Mouse (Mus musculus): Measurements from ENCODE around the gene Rbms3. TPM values are rescaled to one million over a fixed set of nuclear protein-coding genes. Genes with fewer than 3 reads are reported as not detected.

The Rbms3 gene
- polyA plus RNA-seq, 1 experiment from 2014 or later = 87.2 TPM

DNA sequence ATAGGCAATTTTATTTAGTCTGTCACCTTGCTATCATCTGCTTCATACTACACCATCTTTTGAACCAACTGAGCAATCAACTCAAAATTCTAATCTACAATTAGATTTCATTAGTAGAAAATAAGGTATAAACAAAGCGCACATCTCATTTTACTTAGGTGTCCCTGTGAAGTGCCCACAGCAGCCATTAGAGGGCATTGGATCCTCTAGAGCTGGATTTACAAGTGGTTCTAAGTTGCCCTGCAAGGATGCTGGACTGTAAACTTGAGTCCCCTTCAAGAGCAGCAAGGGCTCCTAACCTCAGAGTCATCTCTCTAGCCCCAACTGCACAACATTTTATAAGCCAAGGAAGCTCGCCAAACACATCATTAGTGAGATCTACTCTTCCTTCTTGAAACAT, 891.9 kb downstream of the Rbms3 start:
- WGBS = 84% methylated on average over 2 of the region's 2 CpGs
- no peak overlapping the region for H3K9ac ChIP-seq
- no peak overlapping the region for H3K4me2 ChIP-seq (replicated peaks)
- H3K4me3 ChIP-seq = no peak overlapping the region
- H3K4me1 ChIP-seq = no peaks in the 10 kb centered on the region
- no peaks in the 10 kb centered on the region for H3K9me3 ChIP-seq
- H3K27ac ChIP-seq = no peak overlapping the region
- no peak for ATAC-seq (ENCODE audit: low FRiP score, low read depth)
- no peaks in the 10 kb centered on the region for H3K27me3 ChIP-seq (replicated peaks)
- no peaks in the 10 kb centered on the region for H3K36me3 ChIP-seq

DNA sequence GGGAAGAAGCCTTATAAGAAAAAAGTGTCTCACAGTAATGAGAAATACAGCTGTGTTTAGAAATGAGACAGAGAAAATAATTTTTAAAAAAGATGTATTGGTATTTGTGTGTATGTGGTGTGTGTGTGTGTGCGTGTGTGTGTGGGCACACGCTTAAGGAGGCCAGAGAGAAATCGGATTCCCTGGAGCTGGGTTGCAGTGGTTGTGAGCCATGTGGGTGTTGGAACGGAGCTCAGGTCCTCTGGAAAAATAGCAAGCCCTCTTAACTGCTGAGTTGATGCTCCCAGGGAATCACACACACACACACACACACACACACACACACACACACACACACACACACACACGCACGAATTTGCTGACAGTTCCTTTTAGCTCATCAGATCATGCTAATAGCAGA, 900.5 kb downstream of the Rbms3 start:
- Histone ChIP-seq H3K4me1 (no peaks in the 10 kb centered on the region), H3K36me3 (no peaks in the 10 kb centered on the region), H3K9me3 (no peaks in the 10 kb centered on the region), H3K27ac (no peak overlapping the region), H3K4me3 (no peak overlapping the region), H3K27me3 (replicated peaks) (no peaks in the 10 kb centered on the region), H3K4me2 (replicated peaks) (no peak overlapping the region), H3K9ac (no peak overlapping the region)
- no peak for ATAC-seq (ENCODE audit: low FRiP score, low read depth)
- WGBS = 80% methylated on average over 6 of the region's 6 CpGs

- WGBS = 82% methylated on average over 7 of the region's 7 CpGs
- no peak for ATAC-seq (ENCODE audit: low FRiP score, low read depth)
- H3K4me3 ChIP-seq = no peak overlapping the region
- H3K27me3 ChIP-seq (replicated peaks) = no peaks in the 10 kb centered on the region
- H3K36me3 ChIP-seq = no peaks in the 10 kb centered on the region
- H3K9me3 ChIP-seq = no peaks in the 10 kb centered on the region
- H3K4me1 ChIP-seq = no peaks in the 10 kb centered on the region
- no peak overlapping the region for H3K9ac ChIP-seq
- H3K4me2 ChIP-seq (replicated peaks) = no peak overlapping the region
- no peak overlapping the region for H3K27ac ChIP-seq
Measured at GRCm38 (mm10) chr9:116728655-116729054, 901.1 kb downstream of the Rbms3 start.

DNA sequence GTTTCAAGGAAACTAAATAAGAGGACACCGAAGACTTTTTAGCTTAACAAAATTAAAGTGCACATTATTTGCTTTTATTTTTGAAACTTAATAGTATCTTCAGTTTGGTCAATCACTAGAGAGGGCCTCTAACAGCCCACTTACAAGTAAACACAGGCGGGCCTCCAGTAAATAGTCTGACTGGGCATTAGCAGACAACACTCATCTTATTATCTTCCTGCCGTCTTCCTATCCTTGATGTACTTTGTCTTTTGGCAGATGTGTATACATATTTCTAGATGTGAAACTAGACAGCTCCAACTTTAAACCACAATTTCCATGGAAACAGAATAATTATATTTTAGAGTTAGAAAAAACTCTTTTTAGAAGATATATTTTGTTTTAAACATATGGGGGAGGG, 901.6 kb downstream of the Rbms3 start:
- 89% methylated on average over 3 of the region's 3 CpGs for WGBS
- no peak for ATAC-seq (ENCODE audit: low FRiP score, low read depth)
- no peak overlapping the region for H3K27ac ChIP-seq
- no peaks in the 10 kb centered on the region for H3K36me3 ChIP-seq
- H3K4me3 ChIP-seq = no peak overlapping the region
- H3K27me3 ChIP-seq (replicated peaks) = no peaks in the 10 kb centered on the region
- no peak overlapping the region for H3K4me2 ChIP-seq (replicated peaks)
- H3K4me1 ChIP-seq = no peaks in the 10 kb centered on the region
- H3K9ac ChIP-seq = no peak overlapping the region
- H3K9me3 ChIP-seq = no peaks in the 10 kb centered on the region

GRCm38 (mm10) chr9:116724581-116724980, 905.1 kb downstream of the Rbms3 start:
- WGBS = 81% methylated on average over 5 of the region's 5 CpGs
- Histone ChIP-seq H3K27ac (no peak overlapping the region), H3K9me3 (no peaks in the 10 kb centered on the region)

DNA sequence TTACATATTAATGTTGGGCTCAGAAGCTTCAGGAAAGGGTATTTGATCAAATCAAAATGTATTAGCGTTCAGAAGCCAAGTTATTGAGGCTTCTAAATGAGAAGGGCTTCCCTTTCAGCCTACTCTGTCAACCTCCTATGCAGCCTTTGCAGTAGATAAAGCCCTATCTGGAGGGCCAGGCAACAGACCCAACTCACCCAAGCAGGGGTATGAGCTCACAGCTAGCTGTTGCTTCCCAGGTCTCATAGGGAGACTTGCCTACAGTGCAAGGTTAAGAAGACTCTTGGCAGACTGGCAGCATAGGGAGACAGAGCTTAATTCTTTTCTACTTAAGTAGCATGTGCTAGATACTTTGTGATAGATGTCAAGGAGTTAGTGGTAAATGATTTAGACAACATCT, 926.6 kb downstream of the Rbms3 start:
- Histone ChIP-seq H3K4me1 (no peaks in the 10 kb centered on the region), H3K27ac (no peak overlapping the region)
- ATAC-seq (ENCODE audit: low FRiP score, low read depth) = no peak

More at GRCm38 (mm10) chr9:116724581-116724980, 905.1 kb downstream of the Rbms3 start:
- no peak for ATAC-seq (ENCODE audit: low FRiP score, low read depth)
- Histone ChIP-seq H3K27me3 (replicated peaks) (no peaks in the 10 kb centered on the region), H3K4me3 (no peak overlapping the region), H3K4me1 (no peaks in the 10 kb centered on the region), H3K36me3 (no peaks in the 10 kb centered on the region), H3K4me2 (replicated peaks) (no peak overlapping the region), H3K9ac (no peak overlapping the region)

GRCm38 (mm10) chr9:116702611-116703010, 927.1 kb downstream of the Rbms3 start:
- no peak overlapping the region for H3K27ac ChIP-seq
- no peaks in the 10 kb centered on the region for H3K4me1 ChIP-seq
- ATAC-seq (ENCODE audit: low FRiP score, low read depth) = no peak
- H3K9me3 ChIP-seq = no peaks in the 10 kb centered on the region
- H3K27me3 ChIP-seq (replicated peaks) = no peaks in the 10 kb centered on the region
- no peak overlapping the region for H3K4me3 ChIP-seq
- no peaks in the 10 kb centered on the region for H3K36me3 ChIP-seq
- no peak overlapping the region for H3K4me2 ChIP-seq (replicated peaks)
- H3K9ac ChIP-seq = no peak overlapping the region
- 39% methylated on average over 1 of the region's 1 CpGs for WGBS

More for the DNA sequence above, 926.6 kb downstream of the Rbms3 start:
- Histone ChIP-seq H3K4me3 (no peak overlapping the region), H3K4me2 (replicated peaks) (no peak overlapping the region), H3K9ac (no peak overlapping the region), H3K36me3 (no peaks in the 10 kb centered on the region), H3K9me3 (no peaks in the 10 kb centered on the region), H3K27me3 (replicated peaks) (no peaks in the 10 kb centered on the region)
- WGBS = 91% methylated on average over 1 of the region's 1 CpGs

DNA sequence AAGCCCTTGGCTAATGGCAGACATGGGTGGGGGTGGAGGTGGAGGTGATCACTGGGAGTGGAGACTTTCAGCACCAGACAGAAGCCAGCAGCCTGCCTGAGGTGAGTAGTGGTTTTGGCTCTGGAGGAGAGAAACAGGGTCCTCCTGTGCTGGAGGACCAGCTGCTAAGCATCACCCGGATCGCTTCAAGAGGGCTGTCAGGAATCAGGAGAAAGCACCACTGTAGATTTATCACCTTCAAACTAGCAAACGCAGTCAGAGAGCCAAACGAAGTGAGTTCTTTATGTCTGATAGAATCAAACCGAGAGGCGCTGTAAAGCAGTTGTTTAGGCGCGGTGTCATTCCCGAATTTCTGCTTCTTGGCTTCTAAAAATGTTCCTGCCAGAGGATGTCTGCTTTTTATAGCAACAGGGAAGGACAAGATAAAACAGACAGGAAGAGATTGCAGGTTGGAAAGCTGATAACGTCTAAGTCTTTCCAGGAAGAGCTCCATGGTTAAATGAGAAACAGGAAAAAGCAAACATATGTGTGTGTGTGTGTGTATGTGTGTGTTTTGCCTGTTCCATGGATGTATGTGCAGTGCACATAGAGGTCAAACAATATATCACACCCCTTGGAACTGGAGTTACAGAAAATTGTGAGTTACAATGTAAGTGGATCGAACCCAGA, 928.1 kb downstream of the Rbms3 start:
- no peak overlapping the region for H3K4me3 ChIP-seq
- no peak for ATAC-seq (ENCODE audit: low FRiP score, low read depth)
- H3K36me3 ChIP-seq = no peaks in the 10 kb centered on the region
- no peak overlapping the region for H3K27ac ChIP-seq
- 78% methylated on average over 11 of the region's 11 CpGs for WGBS
- no peak overlapping the region for H3K4me2 ChIP-seq (replicated peaks)
- no peaks in the 10 kb centered on the region for H3K27me3 ChIP-seq (replicated peaks)
- H3K9ac ChIP-seq = no peak overlapping the region
- no peaks in the 10 kb centered on the region for H3K9me3 ChIP-seq
- no peaks in the 10 kb centered on the region for H3K4me1 ChIP-seq

DNA sequence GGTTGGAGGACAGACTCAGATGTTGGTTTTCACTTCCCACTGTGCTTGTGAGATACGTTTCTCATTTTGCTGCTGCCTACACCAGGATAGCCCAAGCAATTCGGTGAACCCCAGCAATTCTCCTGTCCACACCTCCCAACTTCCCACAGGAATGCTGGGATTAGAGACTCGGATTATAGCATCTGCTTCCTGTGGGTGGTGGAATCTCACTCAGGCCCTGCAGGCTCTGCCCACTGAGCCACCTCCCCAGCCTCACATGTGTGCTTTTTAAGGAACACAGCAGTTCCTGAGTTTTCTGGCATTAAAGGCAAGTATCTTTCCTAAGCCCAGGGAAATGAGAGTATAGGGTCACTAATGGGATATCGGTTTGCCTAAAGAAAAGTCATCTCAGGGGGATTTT, 941.1 kb downstream of the Rbms3 start:
- H3K9me3 ChIP-seq = no peaks in the 10 kb centered on the region
- no peak overlapping the region for H3K27ac ChIP-seq
- no peak overlapping the region for H3K4me2 ChIP-seq (replicated peaks)
- H3K4me1 ChIP-seq = no peaks in the 10 kb centered on the region
- H3K4me3 ChIP-seq = no peak overlapping the region
- no peaks in the 10 kb centered on the region for H3K27me3 ChIP-seq (replicated peaks)
- no peak for ATAC-seq (ENCODE audit: low FRiP score, low read depth)
- 91% methylated on average over 4 of the region's 4 CpGs for WGBS
- H3K36me3 ChIP-seq = no peaks in the 10 kb centered on the region
- no peak overlapping the region for H3K9ac ChIP-seq

DNA sequence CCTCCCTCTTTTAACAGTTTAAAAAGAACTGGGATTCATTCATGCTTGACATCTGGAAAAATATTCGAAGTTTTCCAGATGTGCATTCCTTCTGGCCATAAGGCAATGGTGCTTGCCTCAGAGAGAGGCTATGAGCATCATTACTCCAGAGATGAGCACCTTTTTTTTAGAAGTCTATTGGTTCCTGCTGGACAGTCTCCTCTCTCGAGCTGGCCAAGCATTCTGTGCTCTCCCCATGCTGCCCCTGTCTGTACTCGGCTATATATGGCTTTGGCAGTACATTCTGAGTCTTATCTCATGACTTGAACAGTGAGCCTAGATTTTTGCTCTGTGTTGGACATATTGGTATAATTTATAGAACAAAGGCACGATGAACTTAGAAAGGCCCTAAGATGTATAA, 952.6 kb downstream of the Rbms3 start:
- Histone ChIP-seq H3K4me1 (no peaks in the 10 kb centered on the region), H3K9ac (no peak overlapping the region), H3K36me3 (no peaks in the 10 kb centered on the region), H3K9me3 (no peaks in the 10 kb centered on the region), H3K27me3 (replicated peaks) (no peaks in the 10 kb centered on the region), H3K27ac (no peak overlapping the region), H3K4me3 (no peak overlapping the region), H3K4me2 (replicated peaks) (no peak overlapping the region)
- no peak for ATAC-seq (ENCODE audit: low FRiP score, low read depth)
- WGBS = 74% methylated on average over 4 of the region's 4 CpGs

- H3K4me1 ChIP-seq = no peaks in the 10 kb centered on the region
- H3K27ac ChIP-seq = no peak overlapping the region
- H3K36me3 ChIP-seq = no peaks in the 10 kb centered on the region
- no peaks in the 10 kb centered on the region for H3K27me3 ChIP-seq (replicated peaks)
- ATAC-seq (ENCODE audit: low FRiP score, low read depth) = no peak
- no peak overlapping the region for H3K4me2 ChIP-seq (replicated peaks)
- no peak overlapping the region for H3K9ac ChIP-seq
- WGBS = 60% methylated on average over 2 of the region's 2 CpGs
- no peaks in the 10 kb centered on the region for H3K9me3 ChIP-seq
- H3K4me3 ChIP-seq = no peak overlapping the region
Measured at GRCm38 (mm10) chr9:116676445-116676844, 953.3 kb downstream of the Rbms3 start.

DNA sequence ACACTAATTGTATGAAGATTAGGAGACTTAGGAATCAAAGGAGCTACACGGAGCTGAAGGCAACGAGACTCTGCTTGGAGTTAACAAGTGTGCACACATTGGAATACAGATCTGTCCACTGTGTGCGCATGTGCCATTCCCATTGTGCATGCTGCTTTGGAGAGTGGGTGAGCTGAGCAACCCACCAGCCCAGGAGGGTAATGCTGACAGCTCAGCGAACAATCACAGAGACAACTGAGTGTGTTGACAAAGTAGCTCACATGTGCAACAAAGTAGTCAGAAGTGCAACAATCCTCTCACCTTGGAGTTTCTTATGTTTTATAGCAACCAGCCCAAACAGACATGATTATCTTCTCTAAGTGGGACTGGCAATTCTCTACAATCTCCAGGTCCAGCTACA, 955.5 kb downstream of the Rbms3 start:
- Histone ChIP-seq H3K27ac (no peak overlapping the region), H3K9me3 (no peaks in the 10 kb centered on the region), H3K9ac (no peak overlapping the region), H3K4me2 (replicated peaks) (no peak overlapping the region), H3K36me3 (no peaks in the 10 kb centered on the region), H3K4me1 (no peaks in the 10 kb centered on the region), H3K27me3 (replicated peaks) (no peaks in the 10 kb centered on the region), H3K4me3 (no peak overlapping the region)
- ATAC-seq (ENCODE audit: low FRiP score, low read depth) = no peak
- WGBS = 87% methylated on average over 4 of the region's 4 CpGs

DNA sequence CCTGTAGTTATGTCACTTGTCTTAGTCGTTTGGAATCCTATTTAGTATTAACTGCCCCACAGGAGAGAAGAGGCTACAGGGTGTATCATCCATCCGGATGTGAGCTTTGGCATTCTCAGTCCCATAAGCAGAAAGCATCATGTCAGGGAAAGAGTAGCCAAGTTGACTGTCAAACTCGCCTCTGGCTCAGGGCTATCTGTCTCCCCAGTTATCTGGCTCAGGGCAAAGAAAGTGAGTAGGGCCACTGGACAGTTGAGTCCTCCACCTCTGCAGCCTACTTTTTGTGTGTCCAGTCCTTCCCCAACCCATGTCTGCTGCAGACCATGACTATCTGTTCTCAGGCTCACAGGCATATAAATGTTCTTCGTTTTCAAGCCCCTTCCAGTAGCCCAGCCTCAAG, 968.7 kb downstream of the Rbms3 start:
- no peak overlapping the region for H3K27ac ChIP-seq
- no peaks in the 10 kb centered on the region for H3K4me1 ChIP-seq
- 88% methylated on average over 4 of the region's 4 CpGs for WGBS
- H3K27me3 ChIP-seq (replicated peaks) = no peaks in the 10 kb centered on the region
- no peak for ATAC-seq (ENCODE audit: low FRiP score, low read depth)
- H3K9me3 ChIP-seq = no peaks in the 10 kb centered on the region
- 0 out of 2 replicates have a peak, but pooled peaks cover 4% of the 10 kb centered on the region for H3K36me3 ChIP-seq
- no peak overlapping the region for H3K4me2 ChIP-seq (replicated peaks)
- H3K9ac ChIP-seq = no peak overlapping the region
- H3K4me3 ChIP-seq = no peak overlapping the region
